10 mouse cellular contexts compared by ENCODE assay signal in genomic region chr16:16525266-16525904, GRCm38 (mm10).
DNase-seq lines count a peak whose midpoint lies in the region; ATAC-seq and TF ChIP-seq lines count a peak whose summit lies in the region.
"Had no signal": no experiment of that assay in that cellular context is flagged by ENCODE, and none has a peak within 500 bp of the region (broad histone marks: within the 10 kb centered on the region; RNA-seq: fewer than 3 reads in every experiment).

No protein-coding gene starts in this region.

- ATAC-seq in forebrain, postnatal 0 days: 0 out of 2 replicates have a peak, but pooled peaks have one; percentile 25
- no peak; the same call in 1 of the 2 replicates for ATAC-seq in forebrain, embryonic 11.5 days (replicated peaks; ENCODE audit: low FRiP score)
- ATAC-seq in midbrain, embryonic 14.5 days (ENCODE audit: low FRiP score, low TSS enrichment): no peak
- ATAC-seq in heart, embryonic 12.5 days (ENCODE audit: insufficient number of reproducible peaks, low FRiP score): no peak
- 0 out of 2 replicates have a peak, but pooled peaks have one; percentile 13 for ATAC-seq in neutrophil, adult 5-6 weeks (ENCODE audit: extremely low read depth, insufficient number of reproducible peaks, low FRiP score, poor library complexity, severe bottlenecking)

- no peaks in the 10 kb centered on the region for H3K36me3 ChIP-seq in forebrain, postnatal 0 days (ENCODE audit: insufficient read depth)
- H3K36me3 ChIP-seq in forebrain, embryonic 11.5 days (ENCODE audit: control insufficient read depth, insufficient read depth, low read length): no peaks in the 10 kb centered on the region
- H3K36me3 ChIP-seq in midbrain, embryonic 10.5 days: no peaks in the 10 kb centered on the region
- H3K36me3 ChIP-seq in midbrain, embryonic 14.5 days (ENCODE audit: control insufficient read depth, insufficient read depth, low read length): no peaks in the 10 kb centered on the region
- no peaks in the 10 kb centered on the region for H3K36me3 ChIP-seq in heart, embryonic 12.5 days
- H3K36me3 ChIP-seq: limb, embryonic 10.5 days had no signal

- H3K4me1 ChIP-seq in forebrain, postnatal 0 days (ENCODE audit: insufficient read depth): peaks cover 9% of the 10 kb centered on the region
- H3K4me1 ChIP-seq in forebrain, embryonic 11.5 days (replicated peaks; ENCODE audit: control insufficient read depth, insufficient read depth, low read length): peaks cover 4% of the 10 kb centered on the region; the same call in 1 of the 2 replicates
- H3K4me1 ChIP-seq in midbrain, embryonic 10.5 days: peaks cover 42% of the 10 kb centered on the region
- H3K4me1 ChIP-seq in midbrain, embryonic 14.5 days (ENCODE audit: control insufficient read depth, insufficient read depth, low read length): peaks cover 14% of the 10 kb centered on the region
- peaks cover 37% of the 10 kb centered on the region for H3K4me1 ChIP-seq in heart, embryonic 12.5 days (replicated peaks)

- H3K9me3 ChIP-seq in forebrain, postnatal 0 days (ENCODE audit: low read length): no peaks in the 10 kb centered on the region
- H3K9me3 ChIP-seq in forebrain, embryonic 11.5 days (ENCODE audit: control insufficient read depth, low read length): no peaks in the 10 kb centered on the region
- H3K9me3 ChIP-seq in midbrain, embryonic 10.5 days (replicated peaks): no peaks in the 10 kb centered on the region
- no peaks in the 10 kb centered on the region for H3K9me3 ChIP-seq in midbrain, embryonic 14.5 days (ENCODE audit: control insufficient read depth, low read length)
- H3K9me3 ChIP-seq in heart, embryonic 12.5 days (replicated peaks): no peaks in the 10 kb centered on the region
- H3K9me3 ChIP-seq: limb, embryonic 10.5 days had no signal

- WGBS in forebrain, postnatal 0 days: 54% methylated on average over 3 of the region's 3 CpGs
- WGBS in forebrain, embryonic 11.5 days: 60% methylated on average over 3 of the region's 3 CpGs
- WGBS in midbrain, embryonic 10.5 days: 65% methylated on average over 3 of the region's 3 CpGs
- 60% methylated on average over 3 of the region's 3 CpGs for WGBS in midbrain, embryonic 14.5 days
- WGBS in heart, embryonic 12.5 days: 81% methylated on average over 3 of the region's 3 CpGs

- no peak overlapping the region for H3K4me3 ChIP-seq in forebrain, postnatal 0 days (ENCODE audit: low read depth, low read length)
- no peak overlapping the region for H3K4me3 ChIP-seq in forebrain, embryonic 11.5 days (ENCODE audit: low read depth, low read length)
- no peak overlapping the region for H3K4me3 ChIP-seq in midbrain, embryonic 10.5 days
- no peak overlapping the region for H3K4me3 ChIP-seq in midbrain, embryonic 14.5 days (replicated peaks; ENCODE audit: low read depth, low read length)
- H3K4me3 ChIP-seq in heart, embryonic 12.5 days: no peak overlapping the region; the same call in 1 of the 2 replicates
- H3K4me3 ChIP-seq: limb, embryonic 10.5 days; myocyte had no signal

- TF ChIP-seq CTCF in forebrain, postnatal 0 days (IDR thresholded peaks at IDR 0.05; ENCODE audit: low read depth): no peak

- no peaks in the 10 kb centered on the region for H3K27me3 ChIP-seq in forebrain, postnatal 0 days (ENCODE audit: insufficient read depth, low read length)
- no peaks in the 10 kb centered on the region for H3K27me3 ChIP-seq in forebrain, embryonic 11.5 days (ENCODE audit: control insufficient read depth, insufficient read depth, low read length)
- H3K27me3 ChIP-seq in midbrain, embryonic 10.5 days (ENCODE audit: low read depth, poor library complexity, severe bottlenecking): no peaks in the 10 kb centered on the region
- H3K27me3 ChIP-seq in midbrain, embryonic 14.5 days (ENCODE audit: control insufficient read depth, insufficient read depth, low read length): no peaks in the 10 kb centered on the region
- H3K27me3 ChIP-seq in heart, embryonic 12.5 days (replicated peaks): no peaks in the 10 kb centered on the region

- no peak for DNase-seq in forebrain, postnatal 0 days
- no peak for DNase-seq in forebrain, embryonic 11.5 days (ENCODE audit: low spot score)
- no peak for DNase-seq in midbrain, embryonic 10.5 days (ENCODE audit: low spot score)
- DNase-seq in midbrain, embryonic 14.5 days: no peak
- DNase-seq in thymus, adult 18-20 months: no peak
- no peak for DNase-seq in thymus, postnatal 4 days

- H3K27ac ChIP-seq in forebrain, postnatal 0 days (ENCODE audit: low read depth, low read length): 0 out of 2 replicates have a peak overlapping the region, but pooled peaks have one; percentile 29
- H3K27ac ChIP-seq in forebrain, embryonic 11.5 days (ENCODE audit: low read depth, low read length): no peak overlapping the region; the same call in 1 of the 2 replicates
- peak overlapping the region; percentile 64 for H3K27ac ChIP-seq in midbrain, embryonic 10.5 days (replicated peaks)
- no peak overlapping the region for H3K27ac ChIP-seq in midbrain, embryonic 14.5 days (replicated peaks; ENCODE audit: low read depth, low read length)
- 0 out of 2 replicates have a peak overlapping the region, but pooled peaks have one; percentile 11 for H3K27ac ChIP-seq in heart, embryonic 12.5 days (ENCODE audit: poor library complexity, severe bottlenecking)
- H3K27ac ChIP-seq: limb, embryonic 10.5 days had no signal

- H3K9ac ChIP-seq in forebrain, postnatal 0 days: no peak overlapping the region
- no peak overlapping the region for H3K9ac ChIP-seq in forebrain, embryonic 11.5 days (ENCODE audit: low read length)
- H3K9ac ChIP-seq in midbrain, embryonic 14.5 days (replicated peaks; ENCODE audit: low read length): no peak overlapping the region
- H3K9ac ChIP-seq in heart, embryonic 12.5 days: no peak overlapping the region

- no peak overlapping the region for H3K4me2 ChIP-seq in forebrain, postnatal 0 days (ENCODE audit: low read depth)
- H3K4me2 ChIP-seq in forebrain, embryonic 11.5 days (ENCODE audit: low read depth, low read length, severe bottlenecking): no peak overlapping the region
- no peak overlapping the region for H3K4me2 ChIP-seq in midbrain, embryonic 14.5 days (ENCODE audit: low read length)
- H3K4me2 ChIP-seq in heart, embryonic 12.5 days: peak overlapping the region; percentile 60

Comparison
In these comparisons a context has a peak if more than half of its experiments do, and no peak if none do; other contexts are left out.
1. ATAC-seq: peak in forebrain, postnatal 0 days (single experiment) and neutrophil, adult 5-6 weeks (single experiment); none in forebrain, embryonic 11.5 days (single experiment), midbrain, embryonic 14.5 days (single experiment) and heart, embryonic 12.5 days (single experiment).
2. H3K27ac ChIP-seq: peak in forebrain, postnatal 0 days (single experiment), midbrain, embryonic 10.5 days (single experiment) and heart, embryonic 12.5 days (single experiment); none in forebrain, embryonic 11.5 days (single experiment) and midbrain, embryonic 14.5 days (single experiment).